Mouse (Mus musculus): ENCODE measurements around the gene 1700029F12Rik.
A peak's percentile ranks its signal among the peaks of the same experiment; 100 is the strongest.
"Not testable (repeated sequence)": the region's sequence is repeated elsewhere in the genome, so short reads cannot be mapped to it uniquely, and the experiment has no call there.

1700029F12Rik gene

DNA sequence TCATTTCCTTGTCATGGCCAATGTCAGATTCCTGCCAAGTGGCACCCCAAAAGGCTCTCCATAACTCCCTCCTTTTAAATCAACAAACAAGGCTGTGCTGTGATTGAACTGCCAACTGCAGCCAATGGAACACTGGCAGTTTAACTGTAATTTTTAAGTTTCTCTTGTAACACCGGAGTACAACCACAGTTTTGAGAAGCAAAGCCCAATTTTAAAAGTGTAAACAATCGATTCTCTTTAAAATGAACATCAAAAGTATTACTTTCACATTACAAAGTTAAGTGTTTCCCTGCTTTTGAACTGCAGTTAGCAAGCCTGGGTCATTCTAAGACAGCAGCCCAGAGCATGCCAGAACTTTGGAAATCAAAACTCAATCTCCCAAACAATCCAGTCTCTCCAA is at the start of gene 1700029F12Rik:
Gene 1700029F12Rik, minus strand, starts transcription at position 101 of the 400 bp plus-strand sequence.
- DNase-seq (ENCODE audit: low spot score in 2 of 2): no peak

- no peak for DNase-seq (ENCODE audit: low spot score in 2 of 2)
Measured at GRCm38 (mm10) chr13:97082432-97082831, 48.3 kb upstream of the 1700029F12Rik start.

DNA sequence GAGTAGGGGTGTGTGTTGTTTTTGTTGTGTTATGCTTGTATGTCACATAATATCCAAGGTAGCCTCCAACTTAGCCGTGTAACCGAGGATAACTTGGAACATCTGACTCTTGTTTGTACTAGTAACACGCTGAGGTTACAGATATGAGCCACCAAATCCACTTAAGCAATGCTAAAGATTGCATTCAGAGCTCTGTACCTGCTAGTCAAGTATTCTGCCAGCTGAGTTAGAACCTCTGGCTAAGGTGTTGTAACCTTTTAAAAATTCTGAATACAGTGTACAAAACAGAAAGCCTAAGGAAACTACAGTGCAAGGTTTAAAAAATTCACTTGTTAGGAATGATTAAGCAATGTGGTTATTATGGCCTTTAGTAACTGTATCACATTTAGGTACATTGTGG is 46.5 kb upstream of the 1700029F12Rik start:
- no peak for DNase-seq (ENCODE audit: low spot score in 2 of 2)

- no peak for DNase-seq (ENCODE audit: low spot score in 2 of 2)
Measured at GRCm38 (mm10) chr13:97080201-97080600, 46.0 kb upstream of the 1700029F12Rik start.

- DNase-seq (ENCODE audit: low spot score in 2 of 2): no peak
Measured at GRCm38 (mm10) chr13:97077556-97077955, 43.4 kb upstream of the 1700029F12Rik start.

DNA sequence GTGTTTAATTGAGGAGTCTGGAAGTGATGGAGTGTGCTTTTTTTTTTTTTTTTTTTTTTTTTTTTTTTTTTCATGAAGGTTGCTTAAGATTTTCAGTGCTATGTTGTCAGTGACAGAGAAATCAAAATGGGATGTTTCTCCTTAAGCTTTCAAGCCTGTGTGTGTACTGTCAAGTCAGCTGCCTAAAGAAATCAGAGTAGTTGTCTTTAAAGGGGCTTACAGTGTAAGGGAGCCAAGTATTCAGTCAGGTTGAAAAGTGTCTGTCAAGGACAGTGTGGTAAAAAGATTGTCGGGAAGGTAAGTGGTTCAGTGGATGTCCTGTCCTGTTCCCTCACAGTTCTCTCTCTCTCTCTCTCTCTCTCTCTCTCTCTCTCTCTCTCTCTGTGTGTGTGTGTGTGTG is 39.3 kb upstream of the 1700029F12Rik start:
- no peak for DNase-seq (ENCODE audit: low spot score in 2 of 2)

GRCm38 (mm10) chr13:97071626-97072241 is 37.6 kb upstream of the 1700029F12Rik start:
- peak in 1 of 2 experiments; percentile 14 for DNase-seq (ENCODE audit: low spot score in 2 of 2)

GRCm38 (mm10) chr13:97070931-97071625 is 36.9 kb upstream of the 1700029F12Rik start:
- peak in 1 of 2 experiments; percentile 7 for DNase-seq (ENCODE audit: low spot score in 2 of 2)

DNA sequence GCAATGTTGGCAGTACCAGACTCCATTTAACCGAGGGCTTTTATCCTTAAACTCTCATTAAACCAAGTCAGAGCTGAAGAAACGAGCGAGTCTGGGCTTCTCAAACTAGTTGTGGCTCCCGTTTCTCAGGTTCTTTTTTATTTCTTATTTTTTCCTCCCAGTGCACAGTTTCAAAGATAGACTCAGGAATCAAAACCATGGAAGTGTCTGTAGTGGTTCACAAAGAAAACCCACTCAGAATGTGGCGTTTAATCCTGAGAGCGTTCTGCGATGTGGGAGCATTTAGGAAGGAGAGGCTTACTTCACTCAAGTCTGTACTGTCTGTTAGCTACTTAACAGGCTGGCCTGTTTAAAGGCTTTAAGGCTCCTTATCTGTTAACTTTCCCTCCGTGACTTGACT is 34.0 kb upstream of the 1700029F12Rik start:
- DNase-seq (ENCODE audit: low spot score in 2 of 2): no peak

- no peak for DNase-seq (ENCODE audit: low spot score in 2 of 2)
Measured at GRCm38 (mm10) chr13:97067691-97068090, 33.5 kb upstream of the 1700029F12Rik start.

DNA sequence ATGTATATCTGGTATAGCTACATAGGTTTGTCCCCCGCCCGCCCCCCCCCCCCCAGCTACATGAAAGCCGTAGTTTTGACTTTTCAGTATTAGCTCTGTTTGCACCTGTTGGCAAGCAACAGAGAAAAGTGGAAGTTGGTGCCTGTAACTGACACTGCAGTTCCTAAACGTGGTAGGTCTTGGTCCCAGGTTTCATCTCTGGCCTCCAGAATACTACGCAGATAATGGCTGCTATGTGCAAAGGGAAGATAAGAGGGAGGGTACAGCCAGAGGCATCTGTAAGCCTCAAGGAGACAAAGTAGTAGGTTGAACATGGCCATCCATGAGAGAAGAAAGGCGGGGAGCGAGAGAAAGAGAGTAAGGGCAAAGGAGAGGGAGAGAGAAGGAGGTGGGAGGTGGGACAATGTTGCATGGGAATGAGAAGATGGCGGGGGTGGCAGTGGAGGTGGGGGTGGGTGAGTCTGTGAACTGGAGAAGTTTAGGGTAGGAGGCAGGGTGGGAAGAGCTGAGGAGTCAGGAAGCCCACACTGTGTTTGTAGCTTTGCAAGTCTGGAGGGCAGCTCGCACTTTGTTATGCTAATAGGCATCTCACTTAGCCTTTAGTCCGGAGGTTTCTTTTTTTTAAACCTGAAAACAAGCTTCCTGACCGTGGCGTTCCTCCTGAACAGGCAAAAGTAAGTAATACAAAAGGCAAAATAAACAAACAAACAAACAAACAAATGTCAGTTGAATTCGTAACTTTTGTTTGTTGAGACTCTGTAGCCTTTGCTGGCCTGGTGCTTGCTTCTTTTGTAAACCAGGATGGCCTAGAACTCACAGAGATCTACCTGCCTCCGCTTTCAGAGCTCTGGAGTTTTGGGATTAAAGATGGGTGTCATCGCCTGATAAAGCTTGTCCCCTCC is 32.7 kb upstream of the 1700029F12Rik start, which contains the start of gene Fam169a:
Gene Fam169a, plus strand, starts transcription at position 638 of the 902 bp plus-strand sequence.
- no peak for DNase-seq (ENCODE audit: low spot score in 2 of 2)

- not testable (repeated sequence) for DNase-seq (ENCODE audit: low spot score in 2 of 2)
Measured at GRCm38 (mm10) chr13:97064844-97065621, 30.9 kb upstream of the 1700029F12Rik start.

GRCm38 (mm10) chr13:97064413-97064812 is 30.3 kb upstream of the 1700029F12Rik start:
- no peak for DNase-seq (ENCODE audit: low spot score in 2 of 2)

GRCm38 (mm10) chr13:97063431-97063830 is 29.3 kb upstream of the 1700029F12Rik start:
- DNase-seq (ENCODE audit: low spot score in 2 of 2): no peak

- DNase-seq (ENCODE audit: low spot score in 2 of 2): no peak
Measured at GRCm38 (mm10) chr13:97062151-97062550, 28.0 kb upstream of the 1700029F12Rik start.

- DNase-seq (ENCODE audit: low spot score in 2 of 2): no peak
Measured at GRCm38 (mm10) chr13:97060331-97060730, 26.2 kb upstream of the 1700029F12Rik start.

DNA sequence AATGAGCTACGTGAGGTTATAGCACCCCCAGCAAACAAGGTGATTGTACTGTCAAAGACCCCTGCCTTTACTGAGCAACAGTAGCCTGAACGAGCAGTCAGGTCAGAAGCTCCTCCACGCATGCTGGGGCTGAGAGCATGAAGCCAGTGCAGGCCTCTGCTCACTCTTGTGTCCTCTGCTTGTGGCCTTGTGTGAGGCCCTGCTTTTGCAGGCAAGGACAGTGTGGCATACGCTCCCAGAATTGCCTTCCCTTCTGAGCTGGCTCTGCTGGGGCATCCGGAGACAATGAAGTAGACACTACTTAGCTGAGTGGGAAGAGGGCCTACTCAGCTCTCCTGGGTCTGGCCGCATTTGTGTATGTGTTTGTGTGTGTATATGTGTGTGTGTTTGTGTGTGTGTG is 25.6 kb upstream of the 1700029F12Rik start:
- no peak for DNase-seq (ENCODE audit: low spot score in 2 of 2)

DNA sequence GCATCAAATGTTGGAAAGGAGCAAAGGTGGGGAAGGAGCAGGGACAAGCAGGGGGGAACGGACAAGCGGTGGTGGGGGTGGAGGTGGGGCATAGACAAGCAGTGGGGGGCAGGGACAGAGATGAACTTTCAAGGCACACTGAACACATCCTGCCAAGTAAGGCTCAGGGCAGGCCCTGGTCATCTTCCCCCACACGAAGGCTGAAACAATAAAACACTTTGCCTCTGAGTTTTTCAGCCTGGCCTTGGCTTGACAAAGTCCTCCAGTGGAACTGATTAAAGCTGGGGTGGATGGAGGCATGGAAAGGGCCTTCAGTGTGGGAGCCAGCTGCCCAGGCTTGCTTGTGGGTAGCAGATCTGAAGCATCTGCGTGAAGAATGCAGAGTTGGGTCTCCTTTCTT is 23.7 kb upstream of the 1700029F12Rik start:
- no peak for DNase-seq (ENCODE audit: low spot score in 2 of 2)

DNA sequence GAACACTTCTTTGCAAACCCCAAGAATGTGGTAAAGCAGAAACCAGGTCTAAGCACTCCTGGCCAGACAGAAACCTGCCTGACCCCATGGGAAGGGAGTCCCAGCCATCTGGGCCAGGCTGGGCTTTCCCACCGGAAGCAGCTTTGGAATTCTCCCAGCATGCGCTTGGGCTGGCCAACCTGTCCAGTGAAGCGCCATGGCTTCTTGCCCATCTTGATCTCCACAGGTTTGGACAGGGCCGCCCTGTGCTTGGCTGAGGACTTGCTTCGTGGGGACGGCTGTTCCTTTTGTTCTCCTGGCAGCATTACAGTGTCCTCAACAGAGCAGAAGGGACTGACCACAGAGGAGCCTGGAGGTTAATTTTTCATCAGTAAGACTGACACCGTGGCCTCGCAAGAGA is 19.7 kb upstream of the 1700029F12Rik start:
- DNase-seq (ENCODE audit: low spot score in 2 of 2): peak in 1 of 2 experiments; percentile 14

- peak in 1 of 2 experiments; percentile 48 for DNase-seq (ENCODE audit: low spot score in 2 of 2)
Measured at GRCm38 (mm10) chr13:97052667-97053066, 18.5 kb upstream of the 1700029F12Rik start.

- DNase-seq (ENCODE audit: low spot score in 2 of 2): no peak
Measured at GRCm38 (mm10) chr13:97051158-97051557, 17.0 kb upstream of the 1700029F12Rik start.
